26 mouse cellular contexts compared by ENCODE assay signal in the genomic region with DNA sequence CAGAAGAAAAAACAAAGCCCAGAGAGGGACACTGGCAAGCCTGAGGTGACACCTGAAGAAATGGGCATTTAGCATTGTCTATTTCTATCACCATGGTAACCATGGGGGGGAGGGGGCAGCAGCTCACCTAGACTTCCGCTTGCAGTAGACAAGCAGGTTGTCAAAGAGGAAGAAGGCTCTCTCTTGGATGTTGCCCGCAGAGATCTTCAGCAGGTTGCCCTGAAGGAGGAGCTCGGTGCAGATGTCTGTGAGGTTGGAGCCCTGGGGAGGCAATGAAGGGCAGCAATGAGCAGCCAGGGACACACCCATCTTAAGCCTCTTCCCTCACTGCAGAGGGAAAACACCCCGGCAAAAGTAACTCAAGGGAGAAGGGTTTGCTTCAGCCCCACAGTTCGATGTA.
DNase-seq lines count a peak whose midpoint lies in the region; ATAC-seq and TF ChIP-seq lines count a peak whose summit lies in the region.
"Had no signal": no experiment of that assay in that cellular context is flagged by ENCODE, and none has a peak within 500 bp of the region (broad histone marks: within the 10 kb centered on the region; RNA-seq: fewer than 3 reads in every experiment).

No protein-coding gene starts in this region.

- TF ChIP-seq EP300 in CH12.LX (IDR thresholded peaks at IDR 0.05; ENCODE audit: low read length) = no peak

- WGBS in midbrain, postnatal 0 days = 86% methylated on average over 5 of the region's 5 CpGs

- TF ChIP-seq RAD21 in CH12.LX (IDR thresholded peaks at IDR 0.05; ENCODE audit: low read depth, low read length) = no peak

- H3K79me2 ChIP-seq in CH12.LX (replicated peaks; ENCODE audit: control insufficient read depth, extremely low read depth, insufficient read depth, poor library complexity, severe bottlenecking) = no peaks in the 10 kb centered on the region

- no peak for TF ChIP-seq POLR2A in CH12.LX (IDR thresholded peaks at IDR 0.05; ENCODE audit: low read depth, low read length)

- no peak overlapping the region for H3K4me3 ChIP-seq in CH12.LX (replicated peaks in 1 of 3; ENCODE audit: low read depth in 2 of 3, low read length in 2 of 3, poor library complexity in 1 of 3)
- no peak overlapping the region for H3K4me3 ChIP-seq in midbrain, postnatal 0 days (ENCODE audit: low read depth, low read length)
- H3K4me3 ChIP-seq: embryonic facial prominence, embryonic 15.5 days; forebrain, embryonic 10.5 days; gastrocnemius, adult 2 months; hindbrain, embryonic 12.5 days; kidney, embryonic 15.5 days; limb, embryonic 13.5 days; liver, embryonic 15.5 days; megakaryocyte, embryonic 14.5 days; midbrain, embryonic 15.5 days had no signal

- no peaks in the 10 kb centered on the region for H3K27me3 ChIP-seq in CH12.LX (replicated peaks)
- no peaks in the 10 kb centered on the region for H3K27me3 ChIP-seq in midbrain, postnatal 0 days (ENCODE audit: insufficient read depth, low read length)
- H3K27me3 ChIP-seq: embryonic facial prominence, embryonic 15.5 days; hindbrain, embryonic 12.5 days; kidney, embryonic 15.5 days; limb, embryonic 13.5 days; liver, embryonic 15.5 days; midbrain, embryonic 15.5 days had no signal

- H3K4me2 ChIP-seq in CH12.LX (ENCODE audit: insufficient read depth, low read depth, poor library complexity, severe bottlenecking) = no peak overlapping the region
- no peak overlapping the region for H3K4me2 ChIP-seq in midbrain, postnatal 0 days (ENCODE audit: low read depth, low read length, poor library complexity, severe bottlenecking)
- H3K4me2 ChIP-seq: embryonic facial prominence, embryonic 15.5 days; heart, embryonic 11.5 days; hindbrain, embryonic 12.5 days; kidney, embryonic 15.5 days; limb, embryonic 13.5 days; liver, embryonic 15.5 days; midbrain, embryonic 15.5 days had no signal

- peak; percentile 45 for ATAC-seq in neutrophil, adult 5-6 weeks (ENCODE audit: extremely low read depth, insufficient number of reproducible peaks, low FRiP score, poor library complexity, severe bottlenecking)
- no peak for ATAC-seq in midbrain, postnatal 0 days (ENCODE audit: low FRiP score)
- no peak for ATAC-seq in megakaryocyte, adult 5-6 weeks (ENCODE audit: poor library complexity, severe bottlenecking)
- ATAC-seq: forebrain, postnatal 0 days; intestine, postnatal 0 days; lung, postnatal 0 days; midbrain, embryonic 15.5 days had no signal

- H3K9me3 ChIP-seq in CH12.LX (replicated peaks; ENCODE audit: low read length) = peaks cover 9% of the 10 kb centered on the region
- no peaks in the 10 kb centered on the region for H3K9me3 ChIP-seq in midbrain, postnatal 0 days (ENCODE audit: low read length)
- H3K9me3 ChIP-seq: embryonic facial prominence, embryonic 15.5 days; forebrain, embryonic 10.5 days; kidney, embryonic 15.5 days; limb, embryonic 13.5 days; liver, embryonic 15.5 days; midbrain, embryonic 15.5 days had no signal

- in situ Hi-C loops in CH12.LX (cut with MboI; ENCODE audit: low pct_ligation_motif_present, low pct_unique_long_range_greater_than_20kb, low sequenced_read_pairs) = no loop called here

- no peak overlapping the region for H3K9ac ChIP-seq in CH12.LX (ENCODE audit: insufficient read depth, low read depth)
- no peak overlapping the region for H3K9ac ChIP-seq in midbrain, postnatal 0 days (replicated peaks; ENCODE audit: low read length, poor library complexity, severe bottlenecking)
- H3K9ac ChIP-seq: embryonic facial prominence, embryonic 15.5 days; forebrain, postnatal 0 days; hindbrain, embryonic 12.5 days; kidney, embryonic 15.5 days; limb, embryonic 13.5 days; liver, embryonic 15.5 days; midbrain, embryonic 15.5 days had no signal

- peak; percentile 90 for DNase-seq in CD4-positive helper T cell, adult 2 months (ENCODE audit: low read depth, low spot score)
- peak; percentile 45 for DNase-seq in CH12.LX (ENCODE audit: extremely low read depth)
- peak; percentile 67 to 72 for DNase-seq in thymus, postnatal 10 days (ENCODE audit: low spot score in 2 of 2)
- no peak for DNase-seq in left cerebral cortex, postnatal 4 days
- no peak for DNase-seq in midbrain, postnatal 0 days (ENCODE audit: low spot score)
- no peak for DNase-seq in adrenal gland, adult (ENCODE audit: inconsistent age in 2 of 2, low spot score in 1 of 2)
- DNase-seq: adrenal gland, postnatal 14 days; cerebellum, adult 11-12 months; cerebellum, postnatal 25 days; forebrain, postnatal 0 days; gastrocnemius, adult 2 months; heart, postnatal 10 days; kidney, postnatal 4 days had no signal

- H3K27ac ChIP-seq in CH12.LX (ENCODE audit: insufficient read depth, low read depth) = no peak overlapping the region
- no peak overlapping the region for H3K27ac ChIP-seq in midbrain, postnatal 0 days (ENCODE audit: low read depth, low read length)
- H3K27ac ChIP-seq: embryonic facial prominence, embryonic 15.5 days; forebrain, embryonic 10.5 days; hindbrain, embryonic 12.5 days; kidney, embryonic 15.5 days; limb, embryonic 13.5 days; liver, embryonic 15.5 days; midbrain, embryonic 15.5 days had no signal

- no peak for TF ChIP-seq CTCF in CH12.LX (conservative IDR thresholded peaks at IDR 0.05 in 1 of 2, IDR thresholded peaks at IDR 0.05 in 1 of 2; ENCODE audit: low read depth in 2 of 2, low read length in 2 of 2)
- TF ChIP-seq CTCF in midbrain, postnatal 0 days (IDR thresholded peaks at IDR 0.05) = no peak

- dilution Hi-C loops in CH12.LX (cut with MboI; ENCODE audit: extremely low pct_ligation_motif_present, extremely low pct_unique_long_range_greater_than_20kb, low sequenced_read_pairs) = no loop called here

- peaks cover 27 to 95% of the 10 kb centered on the region in 2 experiments for H3K36me3 ChIP-seq in CH12.LX (replicated peaks in 1 of 2; ENCODE audit: control insufficient read depth in 1 of 2, insufficient read depth in 1 of 2, low read length in 1 of 2)
- H3K36me3 ChIP-seq in midbrain, postnatal 0 days (ENCODE audit: insufficient read depth, low read length) = no peaks in the 10 kb centered on the region
- H3K36me3 ChIP-seq: midbrain, embryonic 15.5 days had no signal

- H3K4me1 ChIP-seq in CH12.LX (ENCODE audit: control insufficient read depth in 1 of 2, insufficient read depth in 2 of 2) = peaks cover 0 to 41% of the 10 kb centered on the region in 2 experiments; a peak in 2 of 4 replicates
- H3K4me1 ChIP-seq in midbrain, postnatal 0 days (ENCODE audit: insufficient read depth, low read length) = no peaks in the 10 kb centered on the region
- H3K4me1 ChIP-seq: embryonic facial prominence, embryonic 15.5 days; midbrain, embryonic 15.5 days had no signal

- intact Hi-C loops in left cerebral cortex, postnatal 4 days (cut with DNase I) = no loop called here

TF ChIP-seq in CH12.LX, 34 proteins besides CTCF, POLR2A, EP300 and RAD21:
- TF ChIP-seq POLR2AphosphoS2 (IDR thresholded peaks at IDR 0.05; ENCODE audit: low read depth, low read length) (no peak), ELF1 (IDR thresholded peaks at IDR 0.05; ENCODE audit: low read depth, low read length) (no peak), ETS1 (conservative IDR thresholded peaks at IDR 0.05; ENCODE audit: low read depth, low read length) (no peak), RCOR1 (conservative IDR thresholded peaks at IDR 0.05; ENCODE audit: low read depth, low read length) (no peak), MYC (IDR thresholded peaks at IDR 0.05; ENCODE audit: low read depth, low read length) (no peak), ZC3H11A (IDR thresholded peaks at IDR 0.05; ENCODE audit: low read depth, low read length) (no peak)
TF ChIP-seq in CH12.LX: peak in this region for 0.

Comparison
In these comparisons a context has a peak if more than half of its experiments do, and no peak if none do; other contexts are left out.
1. DNase-seq: peak in CD4-positive helper T cell, adult 2 months (single experiment), CH12.LX (single experiment) and thymus, postnatal 10 days (2 of 2); none in left cerebral cortex, postnatal 4 days (single experiment), midbrain, postnatal 0 days (single experiment) and adrenal gland, adult (0 of 2).